In the genomic region with DNA sequence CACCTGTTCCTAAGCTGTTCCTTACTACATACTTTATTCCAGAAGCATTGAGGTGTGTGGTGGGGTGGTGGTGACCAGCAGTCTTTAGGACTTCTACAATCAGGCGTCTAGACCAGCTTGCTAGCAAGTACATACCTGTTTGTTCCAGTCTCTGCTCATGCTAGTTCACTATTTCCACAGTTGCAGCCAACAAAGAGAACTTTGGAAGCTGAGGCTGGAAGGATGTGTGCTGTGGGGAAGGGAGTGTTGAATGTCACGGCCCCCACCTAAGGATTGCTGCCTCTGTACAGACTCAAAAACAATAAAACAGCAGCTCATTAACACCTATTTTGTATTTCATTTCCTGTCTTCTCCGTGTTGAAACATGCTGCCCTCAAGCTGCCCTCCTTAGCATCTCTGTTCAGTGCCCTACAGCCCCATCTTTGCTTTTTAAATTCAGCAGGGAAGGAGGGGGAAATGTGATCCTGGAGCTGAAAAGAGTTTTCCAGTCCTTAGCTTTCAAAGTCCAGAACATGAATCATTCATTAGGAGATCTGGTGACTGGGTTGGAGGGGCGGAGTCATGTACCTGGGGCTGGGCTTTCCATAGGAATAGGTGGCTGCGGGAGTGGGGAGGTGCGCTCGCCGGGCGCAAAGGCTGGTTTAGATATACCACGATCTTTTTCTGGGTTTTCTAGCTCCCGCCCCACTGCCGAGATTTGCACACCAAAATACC, we compare ENCODE assay signal across 8 mouse cellular contexts. TPM values are rescaled to one million over a fixed set of nuclear protein-coding genes. Genes with fewer than 3 reads are reported as not detected.
DNase-seq lines count a peak whose midpoint lies in the region; ATAC-seq lines count a peak whose summit lies in the region.

No protein-coding gene starts in this region.

- peaks cover 13% of the 10 kb centered on the region for H3K4me1 ChIP-seq in intestine, embryonic 16.5 days (ENCODE audit: control insufficient read depth, insufficient read depth, low read length)
- peaks cover 16% of the 10 kb centered on the region for H3K4me1 ChIP-seq in liver, embryonic 12.5 days
- H3K4me1 ChIP-seq in neural tube, embryonic 14.5 days (ENCODE audit: control insufficient read depth, insufficient read depth, low read length) = peaks cover 8% of the 10 kb centered on the region; the same call in 1 of the 2 replicates

- H3K4me2 ChIP-seq in intestine, embryonic 16.5 days (ENCODE audit: low read depth, low read length) = peak overlapping the region; percentile 90
- H3K4me2 ChIP-seq in liver, embryonic 12.5 days = peak overlapping the region; percentile 59
- peak overlapping the region; percentile 93 for H3K4me2 ChIP-seq in neural tube, embryonic 14.5 days (ENCODE audit: low read depth, low read length)

- ATAC-seq in intestine, embryonic 16.5 days = peak; percentile 77
- 0 out of 2 replicates have a peak, but pooled peaks have one; percentile 50 for ATAC-seq in liver, embryonic 12.5 days
- peak; percentile 69; the same call in 1 of the 2 replicates for ATAC-seq in neural tube, embryonic 14.5 days (ENCODE audit: low read depth)

- peak overlapping the region; percentile 56 for H3K4me3 ChIP-seq in intestine, embryonic 16.5 days (ENCODE audit: low read length)
- H3K4me3 ChIP-seq in liver, embryonic 12.5 days = peak overlapping the region; percentile 42
- H3K4me3 ChIP-seq in neural tube, embryonic 14.5 days (ENCODE audit: low read depth, low read length) = peak overlapping the region; percentile 38

- H3K9ac ChIP-seq in intestine, embryonic 16.5 days (ENCODE audit: low read depth, low read length) = peak overlapping the region; percentile 68
- H3K9ac ChIP-seq in liver, embryonic 12.5 days = peak overlapping the region; percentile 47; the same call in 1 of the 2 replicates
- H3K9ac ChIP-seq in neural tube, embryonic 14.5 days (replicated peaks; ENCODE audit: low read depth, low read length) = peak overlapping the region; percentile 51

- 2% methylated on average over 12 of the region's 12 CpGs for WGBS in intestine, embryonic 16.5 days
- WGBS in liver, embryonic 12.5 days (ENCODE audit: insufficient replicate concordance) = 4% methylated on average over 12 of the region's 12 CpGs
- WGBS in neural tube, embryonic 14.5 days = 1% methylated on average over 12 of the region's 12 CpGs

- H3K27me3 ChIP-seq in intestine, embryonic 16.5 days (replicated peaks; ENCODE audit: control insufficient read depth, insufficient read depth, low read length) = no peaks in the 10 kb centered on the region
- H3K27me3 ChIP-seq in liver, embryonic 12.5 days (replicated peaks) = peaks cover 59% of the 10 kb centered on the region
- H3K27me3 ChIP-seq in neural tube, embryonic 14.5 days (ENCODE audit: control insufficient read depth, insufficient read depth, low read length) = no peaks in the 10 kb centered on the region

- H3K9me3 ChIP-seq in intestine, embryonic 16.5 days (ENCODE audit: control insufficient read depth, low read length) = no peaks in the 10 kb centered on the region
- H3K9me3 ChIP-seq in liver, embryonic 12.5 days (replicated peaks) = no peaks in the 10 kb centered on the region
- no peaks in the 10 kb centered on the region for H3K9me3 ChIP-seq in neural tube, embryonic 14.5 days (ENCODE audit: control insufficient read depth, low read length)

- peak; percentile 81 for DNase-seq in right cerebral cortex, adult 18-20 months
- no peak for DNase-seq in right cerebral cortex, postnatal 10 days (ENCODE audit: low spot score in 2 of 2)
- peak; percentile 80 to 88 for DNase-seq in cerebellum, adult 18-20 months
- peak; percentile 70 for DNase-seq in gonadal fat pad, adult 2 months (ENCODE audit: low read depth)
- no peak for DNase-seq in B cell, adult 2 months

- H3K27ac ChIP-seq in intestine, embryonic 16.5 days (ENCODE audit: low read length) = peak overlapping the region; percentile 92
- H3K27ac ChIP-seq in liver, embryonic 12.5 days = peak overlapping the region; percentile 64
- 0 out of 2 replicates have a peak overlapping the region, but pooled peaks have one; percentile 29 for H3K27ac ChIP-seq in neural tube, embryonic 14.5 days (ENCODE audit: low read depth, low read length)

- H3K36me3 ChIP-seq in intestine, embryonic 16.5 days (ENCODE audit: control insufficient read depth, insufficient read depth, low read length) = no peaks in the 10 kb centered on the region
- H3K36me3 ChIP-seq in liver, embryonic 12.5 days = peaks cover 1% of the 10 kb centered on the region
- H3K36me3 ChIP-seq in neural tube, embryonic 14.5 days (ENCODE audit: control insufficient read depth, insufficient read depth, low read length) = peaks cover 1% of the 10 kb centered on the region; the same call in 1 of the 2 replicates

RNA-seq across cellular contexts. Expression of gene Mtmr11, which starts 0.8 kb away (rescaled TPM):
- 14.2 and 14.8 TPM in 2 replicates for polyA plus RNA-seq in gonadal fat pad, adult 2 months (2012; rRNA removed)
- polyA plus RNA-seq in intestine, embryonic 16.5 days (2015; fragmentation: Nextera tagmentation; extraction: Ambion mirVana) = 24.5 TPM in 2 replicates
- 2.4 and 3.9 TPM in 2 replicates for polyA plus RNA-seq in liver, embryonic 12.5 days (2016; fragmentation: Nextera tagmentation; extraction: Ambion mirVana)
- 10.9 and 11.6 TPM in 2 replicates for polyA plus RNA-seq in neural tube, embryonic 14.5 days (2014; fragmentation: Nextera tagmentation; extraction: Ambion mirVana)

RNA-seq across cellular contexts. Expression of gene Sf3b4, which starts 11.2 kb away (rescaled TPM):
- 51.4 and 62.1 TPM in 2 replicates for polyA plus RNA-seq in gonadal fat pad, adult 2 months (2012; rRNA removed)
- 142 and 154 TPM in 2 replicates for polyA plus RNA-seq in intestine, embryonic 16.5 days (2015; fragmentation: Nextera tagmentation; extraction: Ambion mirVana)
- 135 and 142 TPM in 2 replicates for polyA plus RNA-seq in liver, embryonic 12.5 days (2016; fragmentation: Nextera tagmentation; extraction: Ambion mirVana)
- polyA plus RNA-seq in neural tube, embryonic 14.5 days (2014; fragmentation: Nextera tagmentation; extraction: Ambion mirVana) = 145 and 150 TPM in 2 replicates

RNA-seq across cellular contexts. Expression of gene Sv2a, which starts 20.0 kb away (rescaled TPM):
- polyA plus RNA-seq in gonadal fat pad, adult 2 months (2012; rRNA removed) = 2.8 and 3.9 TPM in 2 replicates
- 3.2 and 3.4 TPM in 2 replicates for polyA plus RNA-seq in intestine, embryonic 16.5 days (2015; fragmentation: Nextera tagmentation; extraction: Ambion mirVana)
- 1.1 and 1.4 TPM in 2 replicates for polyA plus RNA-seq in liver, embryonic 12.5 days (2016; fragmentation: Nextera tagmentation; extraction: Ambion mirVana)
- 91.0 and 91.7 TPM in 2 replicates for polyA plus RNA-seq in neural tube, embryonic 14.5 days (2014; fragmentation: Nextera tagmentation; extraction: Ambion mirVana)

RNA-seq across cellular contexts. Expression of gene Otud7b, which starts 56.6 kb away (rescaled TPM):
- 9.8 and 14.9 TPM in 2 replicates for polyA plus RNA-seq in gonadal fat pad, adult 2 months (2012; rRNA removed)
- polyA plus RNA-seq in intestine, embryonic 16.5 days (2015; fragmentation: Nextera tagmentation; extraction: Ambion mirVana) = 14.7 and 15.5 TPM in 2 replicates
- polyA plus RNA-seq in liver, embryonic 12.5 days (2016; fragmentation: Nextera tagmentation; extraction: Ambion mirVana) = 10.8 and 12.7 TPM in 2 replicates
- 4.6 and 8.3 TPM in 2 replicates for polyA plus RNA-seq in neural tube, embryonic 14.5 days (2014; fragmentation: Nextera tagmentation; extraction: Ambion mirVana)

RNA-seq across cellular contexts. Expression of gene Bola1, which starts 58.5 kb away (rescaled TPM):
- polyA plus RNA-seq in gonadal fat pad, adult 2 months (2012; rRNA removed) = 67.1 and 87.5 TPM in 2 replicates
- polyA plus RNA-seq in intestine, embryonic 16.5 days (2015; fragmentation: Nextera tagmentation; extraction: Ambion mirVana) = 65.2 and 66.2 TPM in 2 replicates
- polyA plus RNA-seq in liver, embryonic 12.5 days (2016; fragmentation: Nextera tagmentation; extraction: Ambion mirVana) = 57.4 and 61.7 TPM in 2 replicates
- polyA plus RNA-seq in neural tube, embryonic 14.5 days (2014; fragmentation: Nextera tagmentation; extraction: Ambion mirVana) = 61.5 and 69.0 TPM in 2 replicates

Comparison
In these comparisons a context has a peak if more than half of its experiments do, and no peak if none do; other contexts are left out.
1. DNase-seq: peak in right cerebral cortex, adult 18-20 months (single experiment), cerebellum, adult 18-20 months (2 of 2) and gonadal fat pad, adult 2 months (single experiment); none in right cerebral cortex, postnatal 10 days (0 of 2) and B cell, adult 2 months (0 of 2).
2. H3K27ac ChIP-seq: peak in every context shown above with its lines; median percentile 92 in intestine, embryonic 16.5 days; 64 in liver, embryonic 12.5 days; 29 in neural tube, embryonic 14.5 days.
3. RNA of gene Sv2a, which starts 20.0 kb away (polyA plus RNA-seq): 91.0 to 91.7 TPM in neural tube, embryonic 14.5 days; 2.8 to 3.9 TPM in gonadal fat pad, adult 2 months, 3.2 to 3.4 TPM in intestine, embryonic 16.5 days and 1.1 to 1.4 TPM in liver, embryonic 12.5 days; every median in the first group is over 10 times any median in the second.
4. Peak in every context shown above with its lines, with median percentiles within 50 percentile points of each other: ATAC-seq, H3K4me2 ChIP-seq, H3K4me3 ChIP-seq and H3K9ac ChIP-seq.